Mouse (Mus musculus) cerebellum, postnatal 25 days (tissue): ENCODE data around the gene Mink1.
"Not testable (repeated sequence)": the region's sequence is repeated elsewhere in the genome, so short reads cannot be mapped to it uniquely, and the experiment has no call there.

Source experiments
- DNase-seq, 2 experiments: peaks; one replicate each; pipeline ENCODE4 v3.0.0; 2021; ENCODE audit warnings: mixed read lengths in 2 of 2

Mink1 gene

DNA sequence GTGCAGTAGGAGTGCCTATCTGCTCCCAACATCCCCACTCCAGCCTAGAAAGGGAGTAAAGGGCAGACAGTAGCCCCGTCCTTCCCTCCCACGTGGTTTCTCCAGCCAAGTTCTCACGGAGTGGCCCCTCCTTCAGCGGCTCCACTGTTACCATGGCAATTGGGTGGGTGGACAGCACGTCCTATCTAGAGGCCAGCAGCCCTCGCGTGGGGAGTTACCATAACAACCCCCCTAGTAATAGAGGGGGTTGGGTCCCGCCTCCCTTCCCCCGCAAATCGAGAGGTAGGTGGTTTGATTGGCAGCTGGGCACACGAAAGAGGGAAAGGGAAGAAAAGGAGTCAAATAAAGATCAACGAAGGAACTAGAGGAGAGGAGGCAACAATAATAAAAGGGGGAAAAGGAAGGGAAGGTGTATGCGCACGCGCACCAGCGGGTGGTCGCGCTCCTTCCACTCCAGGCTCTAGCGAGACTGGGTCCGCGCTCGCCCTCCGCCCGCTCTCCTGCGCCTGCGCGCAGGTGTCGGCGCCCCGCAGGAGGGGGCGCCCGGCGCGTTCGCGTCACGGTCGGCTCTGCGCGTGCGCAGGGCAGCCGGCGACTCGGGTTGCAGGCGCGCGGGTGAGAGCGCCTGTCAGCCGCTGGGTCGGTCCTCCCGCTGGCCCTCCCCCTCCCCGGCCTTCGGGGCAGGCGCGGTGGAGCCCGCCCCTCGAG lies at the start of gene Mink1:
Gene Mink1 (plus strand): TSS at position 595 of the 708 bp plus-strand sequence.
- peak; percentile 92 to 95 for DNase-seq

DNA sequence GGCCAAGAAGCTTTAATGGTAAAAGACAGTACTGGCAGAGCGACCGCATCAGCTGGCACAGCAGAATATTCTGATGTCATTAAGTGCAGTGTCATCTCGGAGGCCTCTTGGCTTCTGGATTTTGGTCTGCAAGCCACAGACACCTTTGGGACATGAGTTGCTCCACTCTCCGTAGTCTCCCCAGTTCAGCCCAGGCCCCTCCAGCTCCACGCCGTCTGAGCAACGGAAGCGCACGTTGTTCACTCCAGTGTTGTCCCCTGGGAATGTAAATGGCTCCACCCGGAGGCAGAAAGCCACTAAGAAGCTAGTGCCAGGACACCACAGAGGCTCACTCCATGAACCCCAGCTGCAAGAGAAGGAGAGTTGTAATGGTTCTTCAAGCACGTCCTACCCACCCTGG lies 49.2 kb upstream of the Mink1 start:
- DNase-seq = no peak

DNA sequence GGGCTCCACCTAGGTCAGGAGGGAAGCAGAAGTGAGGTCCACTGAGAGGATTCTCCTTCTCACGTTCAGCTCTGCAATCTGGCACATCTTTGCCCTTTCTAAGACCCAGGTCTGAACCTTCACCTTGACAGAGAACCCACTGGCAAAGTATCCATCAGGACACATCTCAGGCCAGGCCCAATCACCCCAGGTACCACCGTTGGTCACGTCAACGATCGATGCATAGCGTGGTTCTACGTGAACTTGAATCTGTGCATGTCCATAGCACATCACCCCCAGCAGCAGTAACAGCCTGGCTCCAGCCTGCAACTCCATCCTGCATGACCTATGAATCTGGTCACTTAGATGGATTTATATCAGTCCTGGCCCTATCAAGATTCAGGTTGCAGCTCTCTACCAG lies 48.4 kb upstream of the Mink1 start, which contains the start of gene Vmo1:
Gene Vmo1 (minus strand): TSS at position 329 of the 400 bp plus-strand sequence.
- DNase-seq = no peak

DNA sequence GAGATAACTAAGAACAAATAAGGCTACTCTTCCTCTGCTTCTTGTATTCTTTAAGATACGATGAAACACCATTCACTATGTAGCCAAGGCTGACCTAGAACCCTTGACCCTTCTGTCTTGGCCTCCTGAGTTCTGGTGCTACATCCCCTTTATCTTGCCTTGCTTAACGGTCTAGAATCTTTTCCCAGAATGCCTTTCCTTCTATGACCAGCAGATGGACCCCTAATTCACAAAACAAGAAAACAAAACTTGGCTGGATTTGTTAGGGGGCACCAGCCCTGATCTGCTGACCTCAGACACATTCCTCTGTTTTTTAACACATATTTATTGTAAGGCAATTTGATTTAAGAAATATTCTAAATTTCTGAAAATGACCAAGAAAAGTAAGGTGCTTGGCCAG lies 46.3 kb upstream of the Mink1 start:
- DNase-seq = no peak

DNA sequence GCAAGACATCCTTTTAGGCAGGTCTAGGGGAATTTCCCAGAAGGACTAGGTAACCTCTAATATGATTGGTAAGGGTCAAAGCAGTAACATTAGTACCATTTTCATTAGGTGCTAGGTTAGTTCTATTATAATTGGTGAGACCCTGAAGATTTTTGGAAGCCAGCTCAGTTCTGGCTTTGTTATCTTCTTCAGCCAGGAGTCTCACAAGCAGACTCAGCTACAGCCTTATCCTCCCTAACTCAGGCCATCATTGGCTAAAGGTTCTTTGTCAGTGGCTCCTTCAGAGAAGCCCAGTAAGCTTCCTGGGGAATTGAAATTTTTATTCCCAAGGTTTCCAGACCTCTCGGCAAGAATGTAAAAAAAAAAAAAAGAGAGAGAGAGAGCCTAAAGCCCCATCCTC lies 44.2 kb upstream of the Mink1 start:
- no peak for DNase-seq

DNA sequence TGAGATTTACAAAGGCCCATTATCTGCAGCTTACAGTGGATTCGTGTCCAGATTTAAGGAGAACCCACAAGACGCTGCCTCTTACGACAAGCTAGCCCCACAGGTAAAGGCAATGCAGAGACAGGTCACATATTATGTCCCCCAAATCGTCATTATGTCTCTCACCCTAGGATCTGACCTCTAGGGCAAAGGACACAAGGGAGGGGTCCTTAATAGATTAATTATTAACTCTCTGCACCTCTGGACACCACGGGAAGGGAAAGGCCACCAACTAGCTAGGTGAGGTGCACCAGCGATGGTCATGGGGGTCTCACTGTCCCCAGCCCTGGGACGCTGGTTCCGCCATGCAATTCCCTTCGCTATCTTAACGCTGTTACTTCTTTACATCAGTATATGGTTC lies 43.8 kb upstream of the Mink1 start, which contains the start of gene Gltpd2:
Gene Gltpd2 (plus strand): TSS at position 274 of the 400 bp plus-strand sequence.
- no peak for DNase-seq

DNA sequence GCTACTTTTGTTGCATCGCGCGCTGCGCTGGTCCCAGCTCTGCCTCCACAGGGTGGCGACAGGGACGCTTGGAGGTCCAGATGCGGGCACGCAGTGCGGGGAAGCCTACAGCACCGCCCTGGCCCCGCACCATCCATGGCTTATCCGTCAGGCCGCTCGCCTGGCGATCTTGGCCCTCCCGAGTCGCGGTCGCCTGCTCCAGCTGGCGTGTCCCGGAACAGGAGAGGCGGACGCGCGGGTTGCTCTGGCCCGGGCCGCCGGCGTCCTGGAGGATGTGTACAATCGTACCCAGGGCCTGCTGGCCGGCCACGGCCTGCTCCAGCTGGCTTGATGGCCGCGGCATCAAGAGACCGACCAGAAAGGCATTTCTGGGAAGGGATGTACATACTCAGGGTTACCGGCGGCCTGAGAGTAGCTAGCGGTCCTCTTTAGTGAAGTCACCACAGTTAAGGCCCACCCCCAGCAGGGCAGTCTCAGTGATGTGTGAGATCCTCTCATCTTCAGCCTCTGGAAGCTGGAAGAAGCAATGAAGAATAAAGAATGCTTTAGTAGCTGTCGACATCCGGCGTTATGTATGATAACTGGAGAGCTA lies 42.4 kb upstream of the Mink1 start:
- DNase-seq = peak; percentile 66 to 69

DNA sequence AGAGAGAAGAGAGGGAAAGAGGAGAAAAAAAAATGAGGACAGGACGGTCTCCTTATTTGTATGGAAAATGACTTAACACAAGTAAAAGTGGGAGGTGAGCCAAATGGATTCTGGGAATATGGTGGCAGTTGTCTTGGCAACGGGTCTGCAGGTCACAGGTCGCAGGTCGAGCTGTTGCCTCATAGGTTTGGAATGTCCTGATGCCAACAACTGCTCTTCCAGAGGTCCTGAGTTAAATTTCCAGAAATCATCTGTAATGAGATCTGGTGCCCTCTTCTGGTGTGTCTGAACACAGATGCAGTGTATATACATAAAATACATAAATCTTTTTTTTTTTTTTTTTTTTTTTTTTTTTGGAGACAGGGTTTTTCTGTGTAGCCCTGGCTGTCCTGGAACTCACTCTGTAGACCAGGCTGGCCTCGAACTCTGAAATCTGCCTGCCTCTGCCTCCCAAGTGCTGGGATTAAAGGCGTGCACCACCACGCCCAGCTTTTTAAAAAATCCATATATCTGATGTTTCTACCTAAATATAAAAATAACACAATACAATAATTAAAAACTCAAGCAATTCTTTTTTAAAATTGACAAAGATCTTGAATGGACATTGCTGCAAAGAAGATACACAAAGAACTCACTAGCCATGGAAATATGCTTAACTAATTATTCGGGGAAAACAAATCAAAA lies 39.2 kb upstream of the Mink1 start:
- DNase-seq = not testable (repeated sequence)

DNA sequence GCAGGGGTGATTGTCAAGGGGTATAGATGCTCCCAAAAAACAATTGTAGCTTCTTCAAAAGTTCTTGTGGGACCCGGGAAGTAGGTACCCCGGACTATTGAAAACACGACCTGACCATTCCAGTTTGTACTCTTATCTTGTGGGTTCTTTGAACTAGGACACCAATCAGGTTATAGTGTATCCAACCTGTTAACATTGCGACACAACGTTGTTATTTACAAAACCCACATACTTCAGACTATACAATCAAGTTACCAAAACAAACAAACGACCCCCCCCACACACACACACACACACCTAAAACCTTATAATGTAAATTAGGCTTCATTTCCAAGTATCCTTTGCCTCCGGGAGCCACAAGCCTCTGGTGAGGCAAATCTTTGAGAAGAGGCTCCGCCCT lies 37.9 kb upstream of the Mink1 start:
- DNase-seq = no peak

DNA sequence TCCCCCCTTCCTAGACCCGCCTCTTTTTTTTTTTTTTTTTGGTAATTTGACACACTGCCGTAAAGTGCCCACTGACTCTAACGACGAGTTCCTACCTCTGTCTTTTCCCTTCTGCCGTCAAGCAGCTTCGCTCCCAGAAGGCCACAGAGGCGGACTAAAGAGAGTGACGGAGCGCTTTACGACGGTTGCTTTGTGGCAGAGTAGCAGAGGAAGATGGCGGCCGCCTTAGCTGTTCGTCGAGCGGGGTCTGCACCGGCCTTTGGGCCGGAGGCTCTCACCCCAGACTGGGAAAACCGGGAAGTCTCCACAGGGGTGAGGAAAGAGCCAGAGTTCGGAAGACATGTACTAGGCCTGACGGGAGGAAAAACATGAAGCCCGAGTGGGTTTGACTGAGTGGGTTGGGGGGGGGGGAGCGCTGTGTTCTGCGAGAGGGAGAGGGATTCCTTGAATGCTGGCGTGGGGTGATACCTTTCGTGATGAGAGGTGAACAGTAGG lies 37.5 kb upstream of the Mink1 start, which contains the start of gene Psmb6:
Gene Psmb6 (plus strand): TSS at position 184 of the 495 bp plus-strand sequence.
- peak; percentile 91 to 93 for DNase-seq

DNA sequence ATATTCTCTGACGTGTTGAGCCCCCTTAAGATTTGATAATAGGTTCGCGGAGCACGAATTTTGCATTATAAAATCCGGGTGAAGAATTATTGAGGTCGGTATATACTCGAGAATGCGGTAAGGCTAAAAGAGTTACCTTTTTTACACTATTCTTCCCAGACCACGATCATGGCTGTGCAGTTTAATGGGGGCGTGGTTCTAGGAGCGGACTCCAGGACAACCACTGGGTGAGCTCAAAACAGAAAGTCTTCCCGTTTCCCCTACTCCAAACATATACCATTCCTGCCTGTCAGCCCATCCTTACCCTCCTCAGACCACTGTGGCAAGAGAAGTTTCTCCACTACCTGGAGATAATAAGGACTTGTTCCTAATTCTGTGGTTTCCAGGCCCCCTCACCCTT lies 37.0 kb upstream of the Mink1 start:
- DNase-seq = no peak

DNA sequence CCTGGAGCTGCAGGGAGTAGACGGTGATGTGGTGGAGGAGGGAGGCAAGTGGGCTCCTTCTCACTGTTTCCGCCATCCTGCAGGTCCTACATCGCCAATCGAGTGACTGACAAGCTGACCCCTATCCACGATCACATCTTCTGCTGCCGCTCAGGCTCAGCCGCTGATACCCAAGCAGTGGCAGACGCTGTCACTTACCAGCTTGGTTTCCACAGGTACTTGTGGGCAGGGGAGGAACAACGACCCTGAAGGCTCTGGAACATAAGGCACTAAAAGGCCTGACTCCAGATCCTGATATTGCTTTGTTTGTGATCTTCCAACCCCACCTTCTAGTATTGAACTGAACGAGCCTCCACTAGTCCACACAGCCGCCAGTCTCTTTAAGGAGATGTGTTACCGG lies 36.5 kb upstream of the Mink1 start:
- DNase-seq = no peak

DNA sequence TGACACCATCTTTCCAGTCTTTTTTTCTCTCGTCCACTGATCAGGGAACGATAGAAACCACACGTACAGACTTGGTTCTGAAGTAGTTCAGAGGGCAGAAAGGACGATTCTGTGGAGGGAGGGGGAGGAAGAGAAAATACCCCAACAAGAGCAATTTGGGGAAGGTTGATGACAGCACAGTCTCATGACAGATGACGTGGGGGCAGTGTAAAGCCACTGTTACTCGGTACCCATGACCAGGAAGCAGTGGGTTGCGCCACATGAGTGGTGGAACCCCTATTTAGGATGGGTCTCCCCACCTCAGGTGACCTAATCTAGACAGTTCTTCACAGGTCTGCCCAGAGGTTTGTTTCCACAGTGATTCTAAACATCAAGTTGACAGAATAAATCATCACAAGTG lies 34.1 kb upstream of the Mink1 start:
- no peak for DNase-seq

DNA sequence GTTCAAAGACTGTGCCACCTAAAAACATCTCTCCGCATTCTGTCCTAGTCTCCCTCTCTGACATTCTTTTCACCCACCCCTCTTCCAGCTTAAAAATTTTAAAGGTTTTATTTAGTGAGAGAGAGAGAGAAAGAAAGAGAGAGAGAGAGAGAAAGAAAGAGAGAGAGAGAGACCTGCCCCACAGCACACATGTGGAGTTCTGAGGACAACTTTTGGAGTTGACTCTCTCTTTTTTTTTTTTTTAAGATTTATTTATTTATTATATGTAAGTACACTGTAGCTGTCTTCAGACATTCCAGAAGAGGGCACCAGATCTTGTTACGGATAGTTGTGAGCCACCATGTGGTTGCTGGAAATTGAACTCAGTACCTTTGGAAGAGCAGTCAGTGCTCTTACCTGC lies 31.6 kb upstream of the Mink1 start:
- not testable (repeated sequence) for DNase-seq

DNA sequence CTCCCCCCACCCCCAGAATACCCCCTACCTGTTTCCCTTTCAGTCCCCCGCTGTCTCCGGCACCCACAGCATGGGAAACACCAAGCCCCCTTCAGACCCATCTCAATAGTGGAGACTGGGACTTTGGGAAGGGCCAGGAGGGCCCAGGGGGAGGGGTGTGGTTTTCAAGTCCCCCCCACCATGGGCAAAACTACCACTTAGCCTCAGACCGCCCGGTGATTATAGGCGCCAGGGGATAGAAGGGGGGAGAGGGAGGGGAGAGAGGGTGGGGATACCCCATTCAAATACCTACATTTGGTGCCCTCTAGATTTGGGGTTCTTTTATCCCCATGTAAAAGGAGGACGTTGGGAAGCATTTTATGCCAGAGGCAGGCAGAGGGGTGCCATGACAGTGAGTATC lies 29.8 kb upstream of the Mink1 start, which contains the start of gene Gm40193:
Gene Gm40193 (minus strand): TSS at position 101 of the 400 bp plus-strand sequence.
- no peak for DNase-seq

DNA sequence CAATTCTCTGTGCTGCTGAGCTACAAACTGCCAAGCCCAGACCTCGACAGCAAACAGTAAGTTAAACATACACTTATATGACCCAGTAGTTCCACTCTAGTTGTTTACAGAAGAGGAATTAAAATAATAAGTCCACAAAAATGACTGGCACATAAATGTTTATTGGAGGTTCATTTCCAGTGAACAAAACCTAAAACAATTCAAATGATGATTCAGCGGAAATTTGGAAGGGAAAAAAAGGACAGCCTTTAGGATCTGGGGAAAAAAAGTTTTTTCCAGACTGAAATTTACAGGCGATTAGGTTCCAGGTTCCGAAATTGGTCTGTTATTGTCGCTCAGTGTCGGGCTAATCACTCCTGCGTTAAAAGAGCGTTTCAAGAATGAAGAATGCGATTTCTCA lies 23.3 kb upstream of the Mink1 start:
- DNase-seq = no peak

DNA sequence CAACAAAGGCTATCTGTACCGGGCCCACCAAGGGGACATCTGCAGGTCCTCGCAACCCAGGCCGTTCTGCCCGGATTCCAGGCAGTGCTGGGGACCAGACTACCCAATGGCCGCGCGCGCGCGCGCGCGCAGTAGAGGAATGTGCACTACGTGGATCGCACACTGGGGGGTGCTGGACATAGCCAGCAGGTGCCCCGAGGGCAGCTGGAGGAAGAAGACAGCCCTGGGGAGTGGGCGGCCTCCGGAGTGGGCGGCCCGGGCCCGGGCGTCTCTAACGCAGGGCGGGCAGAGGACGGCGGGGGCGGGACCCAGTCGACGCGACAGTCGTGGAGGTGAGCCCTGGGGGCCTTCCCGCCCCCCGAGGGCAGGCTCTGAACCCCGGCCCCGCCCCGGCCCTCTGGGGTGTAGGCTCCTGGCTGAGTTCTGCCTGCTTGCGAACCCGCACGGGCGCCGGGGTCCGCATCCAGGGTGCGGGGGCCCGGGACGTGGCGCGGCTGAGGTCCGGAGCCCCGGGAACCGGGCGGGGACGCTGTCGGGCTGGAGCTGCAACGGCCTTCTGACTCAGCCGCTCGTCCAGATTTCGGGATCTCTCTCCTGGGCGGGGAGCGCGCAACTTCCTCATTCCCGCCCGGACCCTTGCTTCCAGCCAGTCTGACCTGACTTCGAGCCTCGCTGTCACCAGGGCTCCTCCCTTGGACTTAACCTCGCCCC lies 22.6 kb upstream of the Mink1 start, which contains the start of gene Pld2:
Gene Pld2 (plus strand): TSS at position 188 of the 711 bp plus-strand sequence.
- peak; percentile 50 to 76 for DNase-seq

DNA sequence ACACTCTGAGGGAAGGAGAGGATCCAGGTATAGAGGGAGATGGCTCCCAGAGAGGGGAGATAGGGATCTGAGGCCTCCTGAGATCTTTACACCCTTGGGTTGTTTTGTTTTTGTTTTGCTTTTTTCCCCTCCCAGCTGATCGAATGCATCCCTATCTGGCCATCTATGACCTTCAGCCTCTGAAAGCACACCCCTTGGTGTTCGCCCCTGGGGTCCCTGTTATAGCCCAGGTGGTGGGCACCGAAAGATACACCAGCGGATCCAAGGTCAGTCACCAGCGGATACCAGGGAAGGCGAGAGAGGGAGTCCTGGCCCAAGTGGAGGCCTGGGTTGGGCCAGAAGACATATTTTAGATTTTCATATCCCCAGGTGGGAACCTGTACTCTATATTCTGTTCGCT lies 21.8 kb upstream of the Mink1 start:
- DNase-seq = no peak

DNA sequence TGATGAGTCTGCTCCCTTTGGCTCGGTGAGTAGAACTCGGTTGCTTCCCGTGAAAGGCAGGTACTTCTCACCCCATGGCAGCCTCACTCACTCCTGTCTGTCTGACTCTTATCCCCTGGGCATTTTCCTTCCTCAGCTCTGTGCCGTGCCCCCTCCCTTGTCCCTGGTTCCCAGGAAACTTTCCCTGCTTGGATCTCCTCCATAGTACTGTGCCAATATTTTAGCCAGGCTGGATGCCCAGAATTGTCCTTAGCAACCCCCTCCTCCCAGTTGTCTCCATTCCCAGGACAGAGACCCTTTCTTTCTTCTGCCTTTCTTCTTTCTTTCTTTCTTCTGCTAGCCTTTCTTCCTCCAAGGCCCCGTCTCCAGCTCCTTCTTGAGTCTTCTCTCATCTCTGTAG lies 21.3 kb upstream of the Mink1 start:
- DNase-seq = no peak

DNA sequence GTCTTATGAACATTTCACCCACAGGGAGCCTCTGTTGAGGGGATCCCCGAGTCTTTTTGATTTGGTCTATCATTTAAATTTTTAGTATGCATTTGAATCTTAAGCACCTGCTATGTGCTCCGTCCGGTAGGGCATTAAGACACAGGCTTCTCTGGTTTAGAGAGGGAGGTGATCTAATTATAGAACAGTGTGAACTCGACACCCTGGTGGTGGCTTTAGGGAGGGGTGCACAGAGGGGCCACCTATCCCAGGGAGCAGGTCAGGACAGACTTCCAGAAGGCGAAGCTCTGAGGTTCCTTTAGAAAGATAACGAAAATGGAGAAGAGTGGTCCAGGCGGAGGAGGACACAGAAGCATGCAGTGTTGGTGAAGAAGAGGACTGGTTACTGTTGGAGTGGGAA lies 18.2 kb upstream of the Mink1 start:
- no peak for DNase-seq

DNA sequence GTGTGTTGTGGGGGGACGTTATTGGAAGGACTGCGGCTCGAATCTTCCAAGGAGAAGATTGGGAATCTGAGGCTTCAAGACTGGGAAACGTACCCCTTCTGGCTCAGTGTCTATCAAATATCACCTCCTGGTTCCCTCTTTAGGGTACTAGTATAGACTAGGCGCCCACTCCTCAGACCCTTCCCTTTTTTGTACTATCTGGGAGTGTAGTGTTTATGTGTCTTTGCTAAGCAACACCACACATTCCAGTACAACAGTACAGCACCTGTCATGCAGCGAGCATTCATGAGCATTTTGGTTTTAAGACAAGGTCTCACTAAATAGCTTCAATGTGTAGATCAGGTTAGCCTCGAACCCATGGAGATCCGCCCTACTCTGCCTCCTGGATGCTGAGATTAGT lies 11.2 kb upstream of the Mink1 start:
- DNase-seq = no peak

DNA sequence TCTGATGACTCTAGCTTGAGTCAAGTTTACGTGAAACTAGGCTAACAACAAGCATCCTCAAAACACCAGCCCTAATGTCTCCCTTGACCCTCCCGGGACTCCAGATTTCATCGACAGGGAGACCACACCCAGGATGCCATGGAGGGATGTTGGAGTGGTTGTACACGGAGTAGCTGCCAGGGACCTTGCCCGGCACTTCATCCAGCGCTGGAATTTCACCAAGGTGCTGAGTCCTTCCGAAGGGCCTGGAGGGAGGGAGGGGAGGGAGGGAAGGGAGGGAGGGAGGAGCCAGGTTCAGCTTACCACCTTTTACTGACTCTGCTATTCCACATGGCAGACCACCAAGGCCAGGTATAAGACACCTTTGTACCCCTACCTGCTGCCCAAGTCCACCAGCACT lies 8.7 kb upstream of the Mink1 start:
- DNase-seq = no peak

DNA sequence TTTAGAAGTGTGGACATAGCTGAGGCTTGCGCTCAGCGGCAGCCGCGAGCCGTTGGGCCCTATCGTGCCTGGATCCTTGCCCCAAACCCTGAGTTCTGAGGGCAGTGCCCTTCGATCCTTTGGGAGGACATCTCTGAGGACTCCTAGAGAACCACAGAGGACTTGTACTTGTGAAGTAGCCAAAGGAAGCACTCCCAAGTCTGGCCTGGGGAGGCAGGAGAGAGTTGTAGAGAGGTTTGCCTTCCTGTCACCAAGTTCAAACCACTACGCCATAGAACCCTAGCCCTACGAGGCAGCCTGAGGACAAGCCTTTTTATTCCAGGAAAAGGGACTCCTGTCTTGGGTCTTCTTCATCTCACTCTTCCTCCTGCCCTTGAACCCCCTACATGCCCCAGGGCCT lies 5.1 kb upstream of the Mink1 start:
- no peak for DNase-seq
